Mouse (Mus musculus) cortical plate, adult 2 months (tissue): ENCODE results near the gene Tcf7l2.

Experiments used
- CTCF ChIP-seq: fragments of 200-500 bp; IDR thresholded peaks from 2 replicates; pipeline ENCODE4 v1.5.1; 2011; ENCODE audit warnings: mild to moderate bottlenecking, control low read depth, low read length; ENCODE audit not compliant: insufficient read depth; ENCODE audit errors: extremely low read depth
- POLR2A ChIP-seq: fragments of 200-500 bp; IDR thresholded peaks from 2 replicates; pipeline ENCODE4 v1.6.1; 2011; ENCODE audit warnings: mild to moderate bottlenecking, low read length, control low read depth; ENCODE audit not compliant: insufficient read depth; ENCODE audit errors: extremely low read depth

GRCm38 (mm10) chr19:55784796-55785418, 43.3 kb downstream of the Tcf7l2 start:
- TF ChIP-seq POLR2A, result no peak
- no peak for TF ChIP-seq CTCF
